Mouse (Mus musculus) forebrain, embryonic 12.5 days (tissue): ENCODE data around the gene Tuba3a. TPM values are rescaled to one million over a fixed set of nuclear protein-coding genes. Genes with fewer than 3 reads are reported as not detected.
"Not testable (repeated sequence)": the region's sequence is repeated elsewhere in the genome, so short reads cannot be mapped to it uniquely, and the experiment has no call there.

ENCODE experiments used
- ATAC-seq: fragments of 200-750 bp; cut with Nextera tagmentation; 2 replicates; pipeline ENCODE4 v1.8.0; 2017; ENCODE audit warnings: moderate TSS enrichment; ENCODE audit not compliant: low FRiP score
- H3K27ac ChIP-seq: fragments of 300-500 bp; sonication (generic); 2 replicates; pipeline ENCODE4 v1.5.1; 2016; ENCODE audit warnings: mild to moderate bottlenecking
- H3K27me3 ChIP-seq: fragments of 300-500 bp; sonication (generic); 2 replicates; pipeline ENCODE4 v1.6.1; 2016; ENCODE audit warnings: mild to moderate bottlenecking
- H3K36me3 ChIP-seq: fragments of 300-500 bp; sonication (generic); replicated peaks from 2 replicates; pipeline ENCODE4 v1.6.1; 2016; ENCODE audit warnings: mild to moderate bottlenecking
- H3K4me1 ChIP-seq: fragments of 300-500 bp; sonication (generic); 2 replicates; pipeline ENCODE4 v1.6.1; 2016
- H3K4me2 ChIP-seq: fragments of 300-500 bp; sonication (generic); 2 replicates; pipeline ENCODE4 v1.6.1; 2016; ENCODE audit warnings: mild to moderate bottlenecking, moderate library complexity
- H3K4me3 ChIP-seq: fragments of 300-500 bp; sonication (generic); replicated peaks from 2 replicates; pipeline ENCODE4 v1.5.1; 2016; ENCODE audit warnings: mild to moderate bottlenecking
- H3K9ac ChIP-seq: fragments of 300-500 bp; sonication (generic); 2 replicates; pipeline ENCODE4 v1.6.1; 2016; ENCODE audit warnings: mild to moderate bottlenecking
- H3K9me3 ChIP-seq: fragments of 300-500 bp; sonication (generic); 2 replicates; pipeline ENCODE4 v1.6.1; 2016
- WGBS: fragments of 180-500 bp; shearing (Covaris S2); methylation state at CpG from one replicate; pipeline ENCODE4 v1.1.7; 2016; 5-methylcytosine and 5-hydroxymethylcytosine counted together
- polyA plus RNA-seq: library from polyadenylated mRNA; unstranded; fragments of >200 nt; fragmentation: Nextera tagmentation; extraction: Ambion mirVana; gene quantifications from 2 replicates; pipeline ENCODE4 v1.2.1, GENCODE M21; 2016

The Tuba3a gene
- polyA plus RNA-seq, 1 experiment from 2014 or later = not detected

- Histone ChIP-seq H3K27ac (no peak overlapping the region), H3K36me3 (no peaks in the 10 kb centered on the region), H3K9ac (no peak overlapping the region), H3K4me3 (no peak overlapping the region), H3K4me1 (no peaks in the 10 kb centered on the region), H3K4me2 (no peak overlapping the region), H3K27me3 (no peaks in the 10 kb centered on the region), H3K9me3 (no peaks in the 10 kb centered on the region)
- no peak for ATAC-seq
- 77% methylated on average over 4 of the region's 4 CpGs for WGBS
Observed at GRCm38 (mm10) chr6:125303242-125303641, 17.4 kb upstream of the Tuba3a start.

- H3K27ac ChIP-seq = no peak overlapping the region
- H3K36me3 ChIP-seq = no peaks in the 10 kb centered on the region
- WGBS = 92% methylated on average over 24 of the region's 24 CpGs
Observed at GRCm38 (mm10) chr6:125302231-125302982, 16.6 kb upstream of the Tuba3a start.

GRCm38 (mm10) chr6:125300982-125301381, 15.1 kb upstream of the Tuba3a start:
- Histone ChIP-seq H3K9me3 (no peaks in the 10 kb centered on the region), H3K36me3 (no peaks in the 10 kb centered on the region), H3K9ac (no peak overlapping the region), H3K4me2 (no peak overlapping the region), H3K27me3 (no peaks in the 10 kb centered on the region), H3K4me1 (no peaks in the 10 kb centered on the region), H3K4me3 (no peak overlapping the region), H3K27ac (no peak overlapping the region)
- 74% methylated on average over 1 of the region's 1 CpGs for WGBS
- no peak for ATAC-seq

More at GRCm38 (mm10) chr6:125302231-125302982, 16.6 kb upstream of the Tuba3a start:
- no peak overlapping the region for H3K4me2 ChIP-seq
- no peak overlapping the region for H3K9ac ChIP-seq
- no peaks in the 10 kb centered on the region for H3K9me3 ChIP-seq
- H3K27me3 ChIP-seq = no peaks in the 10 kb centered on the region
- no peak for ATAC-seq
- no peaks in the 10 kb centered on the region for H3K4me1 ChIP-seq
- H3K4me3 ChIP-seq = no peak overlapping the region

GRCm38 (mm10) chr6:125297149-125297820, 11.4 kb upstream of the Tuba3a start:
- Histone ChIP-seq H3K4me1 (no peaks in the 10 kb centered on the region), H3K27me3 (no peaks in the 10 kb centered on the region), H3K4me2 (no peak overlapping the region), H3K27ac (no peak overlapping the region), H3K9ac (no peak overlapping the region), H3K9me3 (no peaks in the 10 kb centered on the region), H3K36me3 (no peaks in the 10 kb centered on the region), H3K4me3 (no peak overlapping the region)
- 81% methylated on average over 5 of the region's 5 CpGs for WGBS
- no peak for ATAC-seq

GRCm38 (mm10) chr6:125294049-125294448, 8.2 kb upstream of the Tuba3a start:
- no peak overlapping the region for H3K27ac ChIP-seq
- H3K36me3 ChIP-seq = no peaks in the 10 kb centered on the region
- no peak overlapping the region for H3K4me3 ChIP-seq
- WGBS = 82% methylated on average over 4 of the region's 4 CpGs
- H3K27me3 ChIP-seq = no peaks in the 10 kb centered on the region
- no peaks in the 10 kb centered on the region for H3K4me1 ChIP-seq
- H3K9me3 ChIP-seq = no peaks in the 10 kb centered on the region
- no peak overlapping the region for H3K4me2 ChIP-seq
- ATAC-seq = no peak
- H3K9ac ChIP-seq = no peak overlapping the region

GRCm38 (mm10) chr6:125292256-125292655, 6.4 kb upstream of the Tuba3a start:
- 90% methylated on average over 7 of the region's 7 CpGs for WGBS
- Histone ChIP-seq H3K27me3 (no peaks in the 10 kb centered on the region), H3K4me3 (no peak overlapping the region), H3K9me3 (no peaks in the 10 kb centered on the region), H3K36me3 (no peaks in the 10 kb centered on the region), H3K4me1 (no peaks in the 10 kb centered on the region), H3K4me2 (no peak overlapping the region), H3K27ac (no peak overlapping the region), H3K9ac (no peak overlapping the region)
- no peak for ATAC-seq

GRCm38 (mm10) chr6:125291329-125291728, 5.5 kb upstream of the Tuba3a start:
- Histone ChIP-seq H3K9ac (no peak overlapping the region), H3K9me3 (no peaks in the 10 kb centered on the region), H3K27ac (no peak overlapping the region), H3K36me3 (no peaks in the 10 kb centered on the region), H3K4me3 (no peak overlapping the region), H3K4me2 (no peak overlapping the region), H3K4me1 (no peaks in the 10 kb centered on the region), H3K27me3 (no peaks in the 10 kb centered on the region)
- ATAC-seq = no peak
- WGBS = 83% methylated on average over 4 of the region's 4 CpGs

- no peaks in the 10 kb centered on the region for H3K9me3 ChIP-seq
- H3K36me3 ChIP-seq = no peaks in the 10 kb centered on the region
- H3K4me1 ChIP-seq = no peaks in the 10 kb centered on the region
- no peak for ATAC-seq
- H3K4me3 ChIP-seq = no peak overlapping the region
- H3K9ac ChIP-seq = no peak overlapping the region
- no peak overlapping the region for H3K27ac ChIP-seq
- no peak overlapping the region for H3K4me2 ChIP-seq
- 77% methylated on average over 5 of the region's 5 CpGs for WGBS
- H3K27me3 ChIP-seq = no peaks in the 10 kb centered on the region
Observed at GRCm38 (mm10) chr6:125288730-125289129, 2.9 kb upstream of the Tuba3a start.

- WGBS = 84% methylated on average over 4 of the region's 4 CpGs
- no peak for ATAC-seq
- no peak overlapping the region for H3K4me3 ChIP-seq
Observed at GRCm38 (mm10) chr6:125286944-125287343, 1.1 kb upstream of the Tuba3a start.

GRCm38 (mm10) chr6:125284751-125285150, 1.1 kb downstream of the Tuba3a start:
- ATAC-seq = no peak
- H3K4me1 ChIP-seq = no peaks in the 10 kb centered on the region
- H3K9ac ChIP-seq = no peak overlapping the region
- H3K4me3 ChIP-seq = no peak overlapping the region
- H3K4me2 ChIP-seq = no peak overlapping the region
- 93% methylated on average over 7 of the region's 7 CpGs for WGBS
- H3K9me3 ChIP-seq = no peaks in the 10 kb centered on the region
- H3K27me3 ChIP-seq = no peaks in the 10 kb centered on the region
- no peaks in the 10 kb centered on the region for H3K36me3 ChIP-seq
- no peak overlapping the region for H3K27ac ChIP-seq

More at GRCm38 (mm10) chr6:125286944-125287343, 1.1 kb upstream of the Tuba3a start:
- no peaks in the 10 kb centered on the region for H3K4me1 ChIP-seq
- no peaks in the 10 kb centered on the region for H3K36me3 ChIP-seq
- no peak overlapping the region for H3K4me2 ChIP-seq
- no peaks in the 10 kb centered on the region for H3K9me3 ChIP-seq
- H3K27me3 ChIP-seq = no peaks in the 10 kb centered on the region
- H3K9ac ChIP-seq = no peak overlapping the region
- H3K27ac ChIP-seq = no peak overlapping the region

- Histone ChIP-seq H3K27me3 (no peaks in the 10 kb centered on the region), H3K36me3 (no peaks in the 10 kb centered on the region), H3K4me1 (no peaks in the 10 kb centered on the region), H3K27ac (no peak overlapping the region), H3K9ac (no peak overlapping the region), H3K9me3 (no peaks in the 10 kb centered on the region), H3K4me3 (no peak overlapping the region), H3K4me2 (no peak overlapping the region)
- no peak for ATAC-seq
- 58% methylated on average over 8 of the region's 8 CpGs for WGBS
Observed at GRCm38 (mm10) chr6:125284250-125284649, 1.6 kb downstream of the Tuba3a start.

GRCm38 (mm10) chr6:125282721-125283120, 3.1 kb downstream of the Tuba3a start:
- H3K27me3 ChIP-seq, H3K36me3 ChIP-seq, H3K27ac ChIP-seq, H3K9ac ChIP-seq, H3K4me1 ChIP-seq, H3K4me3 ChIP-seq, H3K4me2 ChIP-seq, ATAC-seq, H3K9me3 ChIP-seq: not testable (repeated sequence)
- 94% methylated on average over 13 of the region's 13 CpGs for WGBS

GRCm38 (mm10) chr6:125279729-125280128, 6.1 kb downstream of the Tuba3a start:
- H3K4me1 ChIP-seq = no peaks in the 10 kb centered on the region
- H3K36me3 ChIP-seq = no peaks in the 10 kb centered on the region
- no peak for ATAC-seq
- no peaks in the 10 kb centered on the region for H3K9me3 ChIP-seq
- no peak overlapping the region for H3K9ac ChIP-seq
- no peaks in the 10 kb centered on the region for H3K27me3 ChIP-seq
- no peak overlapping the region for H3K4me3 ChIP-seq
- no peak overlapping the region for H3K27ac ChIP-seq
- H3K4me2 ChIP-seq = no peak overlapping the region
- WGBS = 69% methylated on average over 8 of the region's 8 CpGs
